Comparison of ENCODE assay signal across 8 mouse cellular contexts in genomic region chr3:121722971-121723844, GRCm38 (mm10). TPM values are rescaled to one million over a fixed set of nuclear protein-coding genes. Genes with fewer than 3 reads are reported as not detected.
DNase-seq lines count a peak whose midpoint lies in the region; ATAC-seq lines count a peak whose summit lies in the region.

Gene F3, plus strand, starts transcription at chr3:121723537.

- no peaks in the 10 kb centered on the region for H3K9me3 ChIP-seq in hindbrain, embryonic 12.5 days (replicated peaks)

- H3K4me3 ChIP-seq in hindbrain, embryonic 12.5 days: peak within 1 kb of the TSS; percentile 64

- H3K9ac ChIP-seq in hindbrain, embryonic 12.5 days: peak within 1 kb of the TSS; percentile 67

- peaks cover 31% of the 10 kb centered on the region for H3K27me3 ChIP-seq in hindbrain, embryonic 12.5 days

- peaks cover 26% of the 10 kb centered on the region for H3K4me1 ChIP-seq in hindbrain, embryonic 12.5 days

- H3K27ac ChIP-seq in hindbrain, embryonic 12.5 days: 0 out of 2 replicates have a peak within 1 kb of the TSS, but pooled peaks have one; percentile 40

- H3K36me3 ChIP-seq in hindbrain, embryonic 12.5 days: no peaks in the 10 kb centered on the region

- ATAC-seq in hindbrain, embryonic 12.5 days (ENCODE audit: low FRiP score): peak; percentile 91

- peak; percentile 84 for DNase-seq in MN1 (ENCODE audit: low spot score)
- DNase-seq in cerebellum, adult 9-10 months: peak; percentile 80
- peak; percentile 57 to 60 for DNase-seq in frontal cortex, postnatal 14 days (ENCODE audit: low spot score in 2 of 2)
- DNase-seq in layer of hippocampus, postnatal 36 days: peak; percentile 70 to 75
- peak; percentile 84 for DNase-seq in lung, postnatal 25 days (ENCODE audit: low spot score)
- peak; percentile 80 for DNase-seq in retina, embryonic 14.5 days (ENCODE audit: low spot score)
- DNase-seq in urinary bladder, adult 2 months (ENCODE audit: low spot score): peak; percentile 81

- WGBS in hindbrain, embryonic 12.5 days: under 1% methylated on average over 73 of the region's 73 CpGs

- peak within 1 kb of the TSS; percentile 67 for H3K4me2 ChIP-seq in hindbrain, embryonic 12.5 days (replicated peaks)

RNA-seq across cellular contexts. Expression of gene F3, which starts in this region (rescaled TPM):
- 6.5 and 7.6 TPM in 2 replicates for polyA plus RNA-seq in hindbrain, embryonic 12.5 days (2016; fragmentation: Nextera tagmentation; extraction: Ambion mirVana)
- 10 to 100 TPM; 56.4 to 60.6 TPM for total RNA-seq in layer of hippocampus, postnatal 36 days (2021)
- polyA plus RNA-seq in urinary bladder, adult 2 months (2012; rRNA removed): 71.6 and 95.8 TPM in 2 replicates

Comparison
In these comparisons a context has a peak if more than half of its experiments do, and no peak if none do; other contexts are left out.
1. Peak in every context shown above with its lines: DNase-seq, ATAC-seq, H3K4me3 ChIP-seq and H3K27ac ChIP-seq.